Mouse (Mus musculus) heart, adult 18-20 months (tissue): ENCODE results near the gene Golph3. TPM values are rescaled to one million over a fixed set of nuclear protein-coding genes. Genes with fewer than 3 reads are reported as not detected.
A peak's percentile ranks its signal among the peaks of the same experiment; 100 is the strongest.
"Not testable (repeated sequence)": the region's sequence is repeated elsewhere in the genome, so short reads cannot be mapped to it uniquely, and the experiment has no call there.

Experiments used
- DNase-seq, 2 experiments: peaks; one replicate each; pipeline ENCODE4 v3.0.0; 2021 to 2022; ENCODE audit warnings: mixed read lengths in 1 of 2
- total RNA-seq, 2 experiments: library from RNA; stranded (reverse); gene quantifications; 2 replicates each; pipeline ENCODE4 v1.2.3; 2021

Gene Golph3
- total RNA-seq, 2 experiments from 2014 or later: 82.6 to 93.4 TPM

- no peak for DNase-seq
Observed at GRCm38 (mm10) chr15:12355907-12356306, 34.7 kb downstream of the Golph3 start.

DNA sequence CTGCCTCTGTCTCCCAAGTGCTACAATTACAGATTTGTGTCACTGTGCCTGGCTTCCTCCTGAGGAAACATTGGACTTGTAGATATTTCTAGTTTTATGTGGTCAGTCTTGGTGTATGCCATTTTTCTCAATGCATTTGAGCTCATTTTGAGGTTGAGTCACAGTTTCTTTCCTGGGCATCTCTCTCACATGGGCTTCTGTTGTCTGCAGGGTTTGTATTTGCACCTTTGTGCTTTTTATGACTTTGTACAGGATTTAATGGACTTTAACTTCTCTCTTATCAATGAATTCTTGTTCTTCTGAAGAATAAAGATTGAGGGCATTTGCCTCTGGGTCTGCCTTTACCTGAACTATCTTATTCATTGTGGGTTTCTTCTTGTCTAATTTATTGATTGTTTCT lies 36.2 kb downstream of the Golph3 start:
- no peak for DNase-seq

DNA sequence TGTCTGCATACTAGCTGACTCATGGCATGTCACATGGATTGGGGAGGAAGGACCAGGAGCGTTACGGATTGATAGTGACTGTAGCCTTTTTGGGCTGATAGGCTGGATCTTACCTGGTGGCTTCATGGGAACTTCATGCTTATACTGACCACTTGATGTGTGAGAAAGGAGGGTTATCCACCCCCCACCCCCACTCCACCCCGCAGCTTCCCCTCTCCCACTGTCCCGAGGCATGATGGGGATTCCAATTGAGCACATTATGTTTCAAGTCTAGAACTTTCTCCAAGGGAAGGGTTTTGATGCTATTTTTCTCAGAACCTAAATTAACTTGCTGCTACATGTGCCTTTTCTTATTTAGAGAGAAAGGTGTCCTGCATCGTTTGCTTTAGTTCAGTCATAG lies 37.1 kb downstream of the Golph3 start:
- DNase-seq: no peak

- DNase-seq: no peak
Observed at GRCm38 (mm10) chr15:12360519-12361212, 39.4 kb downstream of the Golph3 start.

DNA sequence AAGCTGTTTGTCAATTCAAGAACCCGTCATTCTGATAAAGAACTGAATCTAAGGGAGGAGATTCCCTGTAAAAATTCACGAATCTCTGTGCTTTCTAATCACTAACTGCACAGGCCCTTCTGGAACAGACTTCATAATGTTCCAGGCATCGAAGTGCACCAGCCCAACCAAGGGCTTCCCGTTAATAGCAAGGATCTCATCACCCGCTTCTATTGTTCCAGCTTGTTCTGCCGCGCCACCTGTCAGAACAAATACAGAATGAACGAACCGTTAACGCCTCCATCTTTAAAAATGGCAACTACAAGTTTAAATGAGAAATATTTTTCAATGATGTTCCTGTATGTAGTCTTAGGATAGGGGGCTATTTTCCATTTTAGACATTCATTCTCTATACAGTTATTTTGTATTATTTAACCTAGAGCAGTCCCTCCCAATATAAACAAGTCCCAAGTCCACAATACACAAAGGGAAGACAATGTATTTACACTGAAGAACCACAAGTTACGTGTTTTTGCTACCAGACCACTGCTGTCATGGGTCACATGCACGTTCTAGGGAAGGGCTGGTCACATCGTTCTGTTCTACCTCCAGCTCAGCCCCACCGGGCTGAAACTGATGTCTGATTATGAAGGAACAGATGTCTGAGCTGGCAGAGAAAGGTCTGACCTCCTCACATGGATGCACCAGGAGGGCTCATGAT lies 40.9 kb downstream of the Golph3 start:
- no peak for DNase-seq

DNA sequence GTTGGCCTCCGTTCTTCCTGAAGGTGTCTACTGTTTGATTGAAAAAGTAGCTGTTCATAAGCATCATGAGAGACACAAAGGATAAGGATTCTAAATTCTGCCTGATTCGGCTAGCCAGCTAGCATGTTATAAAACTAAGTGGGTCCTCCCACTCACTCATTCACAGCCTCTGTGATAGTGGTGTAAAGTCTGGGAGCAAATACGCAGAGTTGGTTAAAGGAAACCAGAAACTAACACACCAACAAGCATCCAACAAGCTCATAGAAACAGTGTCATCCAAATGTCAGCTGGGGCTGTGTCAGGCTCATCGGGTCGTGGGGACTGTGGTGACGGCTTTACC lies 41.4 kb downstream of the Golph3 start:
- DNase-seq: no peak

DNA sequence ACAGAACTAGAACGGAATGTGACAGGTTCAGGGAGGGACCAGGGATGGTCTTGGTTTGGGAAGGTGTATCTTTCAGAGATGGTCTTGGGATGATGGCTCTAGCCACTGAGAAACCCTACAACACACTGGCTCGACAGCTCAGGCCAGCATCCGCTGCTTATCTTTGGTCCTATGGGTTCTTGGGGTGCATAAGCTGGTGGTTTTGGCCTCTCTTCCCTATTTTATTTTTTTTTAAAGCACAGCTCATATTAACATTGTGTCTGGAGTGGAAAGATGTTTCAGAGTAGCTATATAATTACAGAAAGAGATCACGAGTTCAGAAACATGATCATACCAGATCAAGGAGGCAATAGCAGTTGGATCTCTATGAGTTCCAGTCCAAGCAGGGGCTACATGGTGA lies 42.8 kb downstream of the Golph3 start:
- DNase-seq: no peak

GRCm38 (mm10) chr15:12365416-12366071 lies 44.3 kb downstream of the Golph3 start:
- DNase-seq: no peak

DNA sequence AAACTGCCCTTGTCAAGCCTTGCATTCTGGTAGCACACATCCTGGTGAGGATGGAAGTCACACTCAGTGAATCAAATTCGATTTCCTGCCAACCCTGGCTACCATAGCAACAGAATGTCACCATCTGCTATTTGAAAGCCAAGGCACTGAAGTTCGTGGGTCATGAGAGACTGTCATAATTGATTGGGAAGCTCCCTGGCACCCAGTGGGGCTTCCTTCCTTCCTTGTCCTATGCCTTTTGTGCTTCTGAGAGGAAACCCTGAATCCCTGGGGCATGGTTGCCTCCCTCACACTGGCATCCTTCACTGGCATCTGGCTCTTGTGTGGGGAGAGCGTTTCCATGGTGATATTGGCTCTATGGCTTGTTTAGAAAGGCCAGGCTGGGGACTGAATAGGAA lies 44.8 kb downstream of the Golph3 start:
- no peak for DNase-seq

- not testable (repeated sequence) for DNase-seq
Observed at GRCm38 (mm10) chr15:12366580-12367305, 45.5 kb downstream of the Golph3 start.

GRCm38 (mm10) chr15:12367306-12368080 lies 46.2 kb downstream of the Golph3 start:
- peak; percentile 67 to 84 for DNase-seq

- DNase-seq: no peak
Observed at GRCm38 (mm10) chr15:12368357-12368756, 47.1 kb downstream of the Golph3 start.

- DNase-seq: no peak
Observed at GRCm38 (mm10) chr15:12368850-12369249, 47.6 kb downstream of the Golph3 start.

DNA sequence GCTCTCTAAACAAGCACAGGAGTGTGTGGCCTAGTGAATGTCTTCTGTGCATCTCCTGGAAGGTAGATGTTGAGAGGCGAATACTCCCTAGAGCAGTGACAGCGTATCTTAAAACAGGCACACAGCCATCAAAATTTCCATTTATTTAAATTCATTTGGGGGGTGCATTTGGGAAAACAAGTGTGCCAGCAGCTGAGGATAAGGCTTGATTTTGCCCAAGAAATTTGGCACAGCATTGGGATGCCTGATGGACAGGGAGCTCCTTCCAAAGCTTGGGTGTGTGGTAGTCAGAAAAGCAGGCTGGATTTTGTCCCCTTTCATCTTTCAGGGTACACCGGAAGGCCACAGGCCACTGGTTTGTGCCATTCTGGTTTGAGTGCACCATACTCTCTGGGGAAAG lies 48.8 kb downstream of the Golph3 start:
- no peak for DNase-seq

GRCm38 (mm10) chr15:12371183-12371582 lies 49.9 kb downstream of the Golph3 start:
- peak; percentile 74 to 82 for DNase-seq

- DNase-seq: peak in 1 of 2 experiments; percentile 33
Observed at GRCm38 (mm10) chr15:12373496-12373895, 52.2 kb downstream of the Golph3 start.

GRCm38 (mm10) chr15:12373918-12374317 lies 52.7 kb downstream of the Golph3 start:
- no peak for DNase-seq

DNA sequence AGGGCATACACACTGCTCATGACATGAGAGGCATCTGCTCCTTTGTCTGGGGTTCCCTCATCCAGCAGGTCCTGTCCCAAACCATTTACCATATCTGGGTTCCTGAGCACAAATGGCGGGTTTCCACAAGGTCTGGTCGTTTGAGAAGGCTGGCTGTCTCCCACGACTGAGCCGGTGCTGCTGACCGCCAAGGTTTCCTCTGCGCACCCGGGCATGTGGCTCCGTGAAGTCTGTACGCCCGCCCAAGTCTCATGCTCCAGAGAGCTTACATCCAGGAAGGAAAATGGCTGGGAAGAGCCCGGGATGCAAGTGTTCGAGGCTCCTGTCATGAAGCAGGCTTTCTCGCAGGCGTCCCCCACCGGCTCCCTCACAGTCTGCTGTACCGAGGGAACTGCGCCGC lies 53.7 kb downstream of the Golph3 start:
- no peak for DNase-seq

DNA sequence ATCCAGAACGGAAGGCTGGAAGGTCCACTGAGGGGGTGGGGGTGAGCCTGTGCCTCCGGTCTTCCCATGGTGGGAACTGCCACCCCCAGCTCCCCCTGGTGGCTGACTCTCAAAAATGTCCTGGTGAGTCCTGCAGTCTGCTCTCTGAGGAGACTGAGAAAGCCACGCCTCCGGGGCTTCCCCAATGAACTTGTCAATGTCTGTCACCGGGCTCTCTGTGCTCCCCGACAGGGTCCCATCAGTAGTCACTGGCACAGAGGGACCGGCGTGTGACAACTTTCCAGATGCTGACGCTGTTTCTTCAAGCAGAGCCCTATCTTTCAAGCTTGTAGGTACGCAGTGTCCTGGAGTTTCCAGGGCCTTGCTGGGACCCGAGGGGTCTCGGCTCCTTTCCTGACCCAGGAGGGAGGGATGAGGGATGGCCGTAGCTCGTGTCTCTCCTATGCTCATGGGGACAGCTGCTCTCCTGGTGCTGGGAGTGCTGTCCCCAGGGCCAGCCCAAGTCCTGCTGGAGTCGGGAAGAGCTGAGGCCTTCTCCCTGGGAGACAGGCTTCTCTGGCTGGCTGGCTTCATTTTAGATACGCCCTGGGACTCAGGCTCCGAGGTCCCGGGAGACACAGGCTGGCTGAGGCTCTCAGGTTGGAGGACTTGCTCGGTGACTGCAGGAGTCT lies 54.5 kb downstream of the Golph3 start:
- peak; percentile 92 to 93 for DNase-seq

GRCm38 (mm10) chr15:12376491-12377069 lies 55.3 kb downstream of the Golph3 start:
- no peak for DNase-seq

DNA sequence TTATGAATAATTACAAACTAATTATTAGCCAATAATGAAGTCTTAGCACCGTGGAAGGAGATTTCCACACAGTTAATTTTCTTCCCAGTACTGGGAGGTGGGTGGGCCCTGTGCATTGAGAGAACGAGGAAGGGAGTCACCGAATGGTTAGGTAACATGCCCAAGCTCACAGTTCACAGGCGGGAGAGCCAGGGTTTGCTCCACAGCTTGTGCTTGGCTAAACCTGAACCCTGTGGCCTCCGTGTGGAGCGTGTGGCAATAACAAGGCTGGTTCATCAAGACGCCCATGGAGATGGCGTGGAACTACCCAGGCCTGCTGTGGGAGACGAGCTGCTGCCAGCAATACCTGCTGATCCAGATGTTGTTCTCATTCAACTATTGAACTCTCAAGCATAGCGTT lies 56.5 kb downstream of the Golph3 start:
- no peak for DNase-seq
